Mouse (Mus musculus) olfactory bulb, adult 2 months (tissue): Measurements from ENCODE around the gene Foxp1. TPM values are rescaled to one million over a fixed set of nuclear protein-coding genes. Genes with fewer than 3 reads are reported as not detected.

Experiments
- H3K27ac ChIP-seq: fragments of 200-500 bp; 2 replicates; pipeline ENCODE4 v1.5.1; 2012; ENCODE audit warnings: low read depth, low read length; ENCODE audit not compliant: insufficient read depth
- H3K4me1 ChIP-seq: fragments of 200-500 bp; 2 replicates; pipeline ENCODE4 v1.6.1; 2012; ENCODE audit warnings: low read length; ENCODE audit not compliant: control insufficient read depth, insufficient read depth
- H3K4me3 ChIP-seq: fragments of 200-500 bp; 2 replicates; pipeline ENCODE4 v1.5.1; 2012; ENCODE audit warnings: mild to moderate bottlenecking, low read depth, low read length, moderate library complexity; ENCODE audit not compliant: insufficient read depth
- CTCF ChIP-seq: fragments of 200-500 bp; IDR thresholded peaks from 2 replicates; pipeline ENCODE4 v1.5.1; 2012; ENCODE audit warnings: low read depth, mild to moderate bottlenecking, low read length, moderate library complexity; ENCODE audit not compliant: insufficient read depth
- POLR2A ChIP-seq: fragments of 200-500 bp; IDR thresholded peaks from 2 replicates; pipeline ENCODE4 v1.6.1; 2012; ENCODE audit warnings: mild to moderate bottlenecking, low read depth, low read length, moderate library complexity; ENCODE audit not compliant: insufficient read depth
- WGBS: fragments of 180-500 bp; shearing (Covaris S2); methylation state at CpG from one replicate; pipeline ENCODE4 v1.1.7; 2018; 5-methylcytosine and 5-hydroxymethylcytosine counted together
- polyA plus RNA-seq: library from polyadenylated mRNA; stranded (reverse); fragments of >200 nt; gene quantifications from 2 replicates; pipeline ENCODE4 v1.2.4, GENCODE M21; 2012; ENCODE audit warnings: low replicate concordance; ENCODE audit not compliant: missing spikeins, insufficient read depth, insufficient read length

Gene Foxp1
- polyA plus RNA-seq, 1 experiment: not detected

- H3K27ac ChIP-seq: no peak overlapping the region
- H3K4me3 ChIP-seq: no peak overlapping the region
- H3K4me1 ChIP-seq: no peaks in the 10 kb centered on the region
- 85% methylated on average over 8 of the region's 8 CpGs for WGBS
- TF ChIP-seq POLR2A (no peak), CTCF (no peak)
These were observed 227.0 kb downstream of the Foxp1 start for GRCm38 (mm10) chr6:99295495-99295894.

DNA sequence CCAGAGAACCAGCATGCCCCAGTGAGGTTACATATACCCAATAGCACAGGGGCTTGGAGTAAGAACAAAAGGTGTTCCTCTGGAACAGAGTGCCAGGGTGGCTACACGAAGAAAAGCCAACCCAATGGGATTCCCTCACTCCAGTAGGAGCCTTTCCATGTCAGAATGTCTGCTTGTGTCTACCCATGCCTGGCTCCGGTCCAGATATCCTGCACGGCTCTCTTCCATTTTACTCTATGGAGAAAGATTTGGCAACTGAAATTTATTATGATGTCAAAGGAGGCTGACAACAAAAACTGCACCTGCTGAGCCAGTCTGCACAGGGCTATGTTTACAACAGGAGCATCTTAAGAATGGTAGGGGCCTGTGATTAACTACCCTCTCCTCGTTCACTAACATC, 233.3 kb downstream of the Foxp1 start:
- WGBS: 75% methylated on average over 4 of the region's 4 CpGs
- TF ChIP-seq CTCF: no peak
- no peak for TF ChIP-seq POLR2A
- H3K4me3 ChIP-seq: no peak overlapping the region
- no peaks in the 10 kb centered on the region for H3K4me1 ChIP-seq
- H3K27ac ChIP-seq: no peak overlapping the region

DNA sequence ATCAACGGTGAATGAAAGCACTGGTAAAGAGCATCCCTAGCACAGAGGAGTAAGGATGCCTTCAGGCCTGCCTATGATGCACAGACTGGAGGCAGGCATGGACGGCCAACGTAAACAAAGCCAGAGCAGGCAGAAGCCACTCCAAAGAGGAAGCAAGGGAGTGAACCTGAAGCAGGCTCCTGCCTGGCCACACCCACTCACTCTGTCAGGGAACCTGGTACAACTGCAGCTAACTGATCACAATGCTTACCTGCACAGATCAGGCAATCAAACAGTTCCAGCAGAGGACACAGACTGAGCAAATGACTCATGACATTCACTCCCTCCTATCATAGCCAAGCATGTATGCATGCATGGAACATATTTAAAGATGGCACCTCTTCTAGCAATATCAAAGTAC, 237.5 kb downstream of the Foxp1 start:
- TF ChIP-seq POLR2A (no peak), CTCF (no peak)
- no peak overlapping the region for H3K27ac ChIP-seq
- H3K4me1 ChIP-seq: no peaks in the 10 kb centered on the region
- H3K4me3 ChIP-seq: no peak overlapping the region
- 77% methylated on average over 3 of the region's 3 CpGs for WGBS

DNA sequence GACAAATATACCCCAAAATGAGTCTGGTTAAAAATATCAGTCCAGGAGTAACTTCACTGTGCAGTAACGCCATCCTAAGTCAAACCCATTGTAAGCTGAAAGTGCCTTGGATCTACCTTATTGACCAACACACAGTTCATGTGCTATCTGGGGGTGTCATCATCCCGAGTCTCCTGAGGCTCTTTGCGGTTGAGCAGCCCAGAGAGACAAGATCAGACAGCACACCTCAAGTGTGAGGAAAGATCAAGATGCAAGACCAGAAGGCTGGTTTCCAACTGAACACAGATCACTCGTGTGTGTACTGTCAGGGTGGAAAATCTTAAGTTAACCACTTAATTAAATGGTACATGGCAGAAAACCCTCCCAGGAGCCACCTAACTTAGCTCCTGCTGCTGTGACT, 238.5 kb downstream of the Foxp1 start:
- 86% methylated on average over 4 of the region's 4 CpGs for WGBS
- H3K4me1 ChIP-seq: no peaks in the 10 kb centered on the region
- H3K27ac ChIP-seq: no peak overlapping the region
- no peak for TF ChIP-seq POLR2A
- no peak for TF ChIP-seq CTCF
- H3K4me3 ChIP-seq: no peak overlapping the region

DNA sequence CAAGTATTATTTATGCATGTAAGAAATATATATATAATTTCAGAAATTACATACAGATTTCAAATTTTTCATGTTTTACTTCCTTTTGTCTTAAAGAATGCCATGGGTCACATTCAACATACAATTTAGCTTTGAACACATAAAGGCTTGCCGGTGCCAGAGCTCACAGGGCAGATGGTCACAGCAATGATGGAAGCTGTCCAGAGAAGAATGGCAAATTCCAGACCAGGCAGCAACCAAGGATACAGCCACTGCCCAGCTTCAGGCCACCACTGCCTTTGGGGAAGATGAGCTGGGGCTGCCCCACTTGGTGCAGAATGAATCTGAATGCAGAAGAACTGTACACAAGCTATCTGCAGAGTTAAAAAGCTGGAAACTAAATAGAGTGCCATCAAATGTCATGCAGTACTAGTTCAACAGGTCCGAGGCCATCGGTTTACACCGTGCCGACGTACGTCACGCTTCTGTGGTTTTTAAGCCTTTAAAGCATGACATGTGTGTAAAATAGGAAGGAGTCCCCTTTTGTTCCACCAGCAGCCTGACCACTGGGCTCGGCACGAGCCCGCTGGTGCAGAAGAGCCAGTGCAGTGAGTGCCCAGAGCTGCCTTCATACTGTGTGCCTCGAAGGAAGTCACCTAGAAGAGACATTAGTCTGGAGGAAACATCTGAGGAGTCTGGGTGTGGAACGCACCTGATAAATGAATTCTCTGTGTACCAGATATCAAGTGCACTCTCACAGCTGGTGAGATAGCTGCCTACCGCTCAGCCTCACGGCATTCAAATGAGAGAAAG, 239.5 kb downstream of the Foxp1 start:
- no peaks in the 10 kb centered on the region for H3K4me1 ChIP-seq
- 81% methylated on average over 15 of the region's 15 CpGs for WGBS
- no peak overlapping the region for H3K4me3 ChIP-seq
- no peak overlapping the region for H3K27ac ChIP-seq
- TF ChIP-seq CTCF (no peak), POLR2A (no peak)

GRCm38 (mm10) chr6:99281433-99281832, 241.1 kb downstream of the Foxp1 start:
- H3K27ac ChIP-seq: no peak overlapping the region
- 95% methylated on average over 9 of the region's 9 CpGs for WGBS
- no peaks in the 10 kb centered on the region for H3K4me1 ChIP-seq
- H3K4me3 ChIP-seq: no peak overlapping the region
- TF ChIP-seq CTCF (no peak), POLR2A (no peak)

DNA sequence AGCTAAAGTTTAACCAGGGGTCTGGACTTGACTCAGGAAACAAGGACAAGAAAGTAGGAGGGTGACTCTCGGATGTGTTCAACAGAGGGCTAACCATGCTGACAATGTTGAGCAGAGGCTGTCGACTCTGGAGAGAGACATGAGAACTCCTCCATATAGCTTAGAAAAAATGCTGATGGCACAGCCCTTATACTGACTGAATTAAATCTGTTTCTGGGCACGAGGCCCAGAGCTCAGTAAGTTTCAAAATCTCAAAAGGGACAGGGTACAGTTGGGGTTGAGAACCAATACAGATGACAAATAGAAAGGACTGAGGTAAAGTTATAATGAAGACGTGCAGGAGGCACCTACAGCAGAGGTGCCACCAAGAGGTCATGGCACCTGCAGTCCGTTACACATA, 241.9 kb downstream of the Foxp1 start:
- WGBS: 73% methylated on average over 5 of the region's 5 CpGs
- Histone ChIP-seq H3K4me3 (no peak overlapping the region), H3K4me1 (no peaks in the 10 kb centered on the region), H3K27ac (no peak overlapping the region)
- no peak for TF ChIP-seq CTCF

DNA sequence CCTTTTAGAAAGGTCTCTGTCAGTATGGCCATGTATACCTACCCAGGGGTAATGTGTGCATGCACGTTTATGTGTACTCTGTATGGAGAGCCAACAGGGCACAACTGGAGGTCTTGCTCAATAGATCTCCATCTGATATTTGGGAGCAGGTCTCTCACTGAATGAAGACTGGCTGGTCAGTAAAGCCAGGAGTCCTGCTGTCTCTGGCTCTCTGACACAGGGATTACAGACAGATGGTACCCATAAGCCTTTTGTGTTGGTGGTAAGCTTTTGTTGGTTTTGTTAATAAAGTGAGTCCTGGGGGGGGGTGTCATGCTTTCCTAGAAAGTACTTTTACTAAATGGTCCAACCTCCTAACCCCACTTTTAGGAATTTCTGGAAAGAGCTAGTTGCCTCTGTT, 245.3 kb downstream of the Foxp1 start:
- H3K27ac ChIP-seq: no peak overlapping the region
- WGBS: 100% methylated on average over 1 of the region's 1 CpGs
- H3K4me3 ChIP-seq: no peak overlapping the region
- H3K4me1 ChIP-seq: no peaks in the 10 kb centered on the region
- TF ChIP-seq POLR2A: no peak

DNA sequence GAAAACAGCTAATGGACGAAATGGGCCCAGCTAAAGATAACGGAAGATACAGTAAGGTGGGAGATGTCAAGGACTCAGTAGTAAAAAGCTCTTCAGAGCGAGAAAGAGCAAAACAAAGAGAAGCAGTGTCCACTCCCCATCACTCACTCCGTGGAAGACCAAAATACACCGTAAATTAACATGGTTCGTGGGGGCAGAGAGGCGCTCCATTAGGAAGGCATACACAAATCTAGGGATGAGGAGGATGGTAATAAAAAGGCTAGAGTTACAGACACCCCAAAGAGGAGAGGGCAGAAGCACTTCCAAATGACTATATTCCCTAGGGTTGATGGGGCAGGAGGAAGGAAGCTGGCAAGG, 246.2 kb downstream of the Foxp1 start:
- Histone ChIP-seq H3K4me3 (no peak overlapping the region), H3K27ac (no peak overlapping the region), H3K4me1 (no peaks in the 10 kb centered on the region)
- TF ChIP-seq CTCF: no peak
- TF ChIP-seq POLR2A: no peak
- 91% methylated on average over 7 of the region's 7 CpGs for WGBS
